13 mouse cellular contexts compared by ENCODE assay signal in genomic region chr9:100962903-100963427, GRCm38 (mm10).
DNase-seq lines count a peak whose midpoint lies in the region; ATAC-seq and TF ChIP-seq lines count a peak whose summit lies in the region.
"Had no signal": no experiment of that assay in that cellular context is flagged by ENCODE, and none has a peak within 500 bp of the region (broad histone marks: within the 10 kb centered on the region; RNA-seq: fewer than 3 reads in every experiment).

No protein-coding gene starts in this region.

- TF ChIP-seq EP300 in liver, embryonic 14.5 days (IDR thresholded peaks at IDR 0.05; ENCODE audit: low read depth): no peak

- H3K4me1 ChIP-seq in forebrain, embryonic 11.5 days (replicated peaks; ENCODE audit: control insufficient read depth, insufficient read depth, low read length): no peaks in the 10 kb centered on the region
- H3K4me1 ChIP-seq in forebrain, postnatal 0 days (ENCODE audit: insufficient read depth): no peaks in the 10 kb centered on the region
- peaks cover 90% of the 10 kb centered on the region for H3K4me1 ChIP-seq in E14TG2a.4 (replicated peaks; ENCODE audit: low read depth, low read length)
- H3K4me1 ChIP-seq in liver, embryonic 14.5 days (replicated peaks; ENCODE audit: control insufficient read depth in 2 of 2, insufficient read depth in 2 of 2, low read length in 1 of 2): peaks cover 3 to 17% of the 10 kb centered on the region in 2 experiments; a peak in 3 of 4 replicates
- no peaks in the 10 kb centered on the region for H3K4me1 ChIP-seq in lung, adult 2 months (ENCODE audit: control insufficient read depth, insufficient read depth, low read length)
- H3K4me1 ChIP-seq: embryonic facial prominence, embryonic 15.5 days; heart, embryonic 10.5 days had no signal

- ATAC-seq in forebrain, embryonic 11.5 days (replicated peaks; ENCODE audit: low FRiP score): peak; percentile 80
- no peak for ATAC-seq in forebrain, postnatal 0 days
- peak; percentile 96 for ATAC-seq in liver, embryonic 14.5 days (ENCODE audit: insufficient read depth)

- H3K27me3 ChIP-seq in forebrain, embryonic 11.5 days (ENCODE audit: control insufficient read depth, insufficient read depth, low read length): no peaks in the 10 kb centered on the region
- no peaks in the 10 kb centered on the region for H3K27me3 ChIP-seq in forebrain, postnatal 0 days (ENCODE audit: insufficient read depth, low read length)
- no peaks in the 10 kb centered on the region for H3K27me3 ChIP-seq in E14TG2a.4 (ENCODE audit: insufficient read depth, low read length)
- no peaks in the 10 kb centered on the region for H3K27me3 ChIP-seq in liver, embryonic 14.5 days (ENCODE audit: control insufficient read depth, insufficient read depth, low read length)
- H3K27me3 ChIP-seq: embryonic facial prominence, embryonic 15.5 days had no signal

- H3K4me2 ChIP-seq in forebrain, embryonic 11.5 days (ENCODE audit: low read depth, low read length, severe bottlenecking): no peak overlapping the region
- no peak overlapping the region for H3K4me2 ChIP-seq in forebrain, postnatal 0 days (ENCODE audit: low read depth)
- H3K4me2 ChIP-seq in liver, embryonic 14.5 days (ENCODE audit: low read depth): no peak overlapping the region
- H3K4me2 ChIP-seq: embryonic facial prominence, embryonic 15.5 days had no signal

- intact Hi-C loops in left cerebral cortex, postnatal 4 days (cut with DNase I): no loop called here

- no peak overlapping the region for H3K9ac ChIP-seq in forebrain, embryonic 11.5 days (ENCODE audit: low read length)
- no peak overlapping the region for H3K9ac ChIP-seq in forebrain, postnatal 0 days
- no peak overlapping the region for H3K9ac ChIP-seq in liver, embryonic 14.5 days (replicated peaks)
- H3K9ac ChIP-seq: embryonic facial prominence, embryonic 15.5 days had no signal

- no peak for TF ChIP-seq POLR2A in lung, adult 2 months (IDR thresholded peaks at IDR 0.05; ENCODE audit: borderline replicate concordance, extremely low read depth, low read depth, low read length)

- TF ChIP-seq CTCF in forebrain, postnatal 0 days (IDR thresholded peaks at IDR 0.05; ENCODE audit: low read depth): no peak
- TF ChIP-seq CTCF in E14TG2a.4 (conservative IDR thresholded peaks at IDR 0.05; ENCODE audit: low read length): no peak
- TF ChIP-seq CTCF in liver, embryonic 14.5 days (IDR thresholded peaks at IDR 0.05; ENCODE audit: low read depth): no peak
- no peak for TF ChIP-seq CTCF in lung, adult 2 months (IDR thresholded peaks at IDR 0.05; ENCODE audit: insufficient read depth, low read length)

- H3K4me3 ChIP-seq in forebrain, embryonic 11.5 days (ENCODE audit: low read depth, low read length): no peak overlapping the region
- no peak overlapping the region for H3K4me3 ChIP-seq in forebrain, postnatal 0 days (ENCODE audit: low read depth, low read length)
- H3K4me3 ChIP-seq in E14TG2a.4 (replicated peaks; ENCODE audit: low read length): peak overlapping the region; percentile 48; the same call in 1 of the 2 replicates
- no peak overlapping the region for H3K4me3 ChIP-seq in liver, embryonic 14.5 days (ENCODE audit: insufficient read depth in 1 of 2, low read depth in 2 of 2, low read length in 2 of 2)
- no peak overlapping the region for H3K4me3 ChIP-seq in lung, adult 2 months (replicated peaks; ENCODE audit: extremely low read depth, low read depth, low read length)
- H3K4me3 ChIP-seq: embryonic facial prominence, embryonic 15.5 days; heart, embryonic 10.5 days had no signal

- 57% methylated on average over 5 of the region's 5 CpGs for WGBS in forebrain, embryonic 11.5 days
- WGBS in forebrain, postnatal 0 days: 41% methylated on average over 5 of the region's 5 CpGs
- WGBS in liver, embryonic 14.5 days (ENCODE audit: insufficient replicate concordance): 47% methylated on average over 5 of the region's 5 CpGs
- WGBS in lung, adult 2 months: 76% methylated on average over 5 of the region's 5 CpGs

- no peaks in the 10 kb centered on the region for H3K9me3 ChIP-seq in forebrain, embryonic 11.5 days (ENCODE audit: control insufficient read depth, low read length)
- H3K9me3 ChIP-seq in forebrain, postnatal 0 days (ENCODE audit: low read length): no peaks in the 10 kb centered on the region
- H3K9me3 ChIP-seq in E14TG2a.4 (ENCODE audit: low read length): no peaks in the 10 kb centered on the region
- no peaks in the 10 kb centered on the region for H3K9me3 ChIP-seq in liver, embryonic 14.5 days (ENCODE audit: control insufficient read depth, low read length)
- H3K9me3 ChIP-seq: embryonic facial prominence, embryonic 15.5 days; heart, embryonic 10.5 days had no signal

- no peak overlapping the region for H3K27ac ChIP-seq in forebrain, embryonic 11.5 days (ENCODE audit: low read depth, low read length)
- no peak overlapping the region for H3K27ac ChIP-seq in forebrain, postnatal 0 days (ENCODE audit: low read depth, low read length)
- no peak overlapping the region for H3K27ac ChIP-seq in liver, embryonic 14.5 days
- H3K27ac ChIP-seq: embryonic facial prominence, embryonic 15.5 days; heart, embryonic 10.5 days had no signal

- H3K36me3 ChIP-seq in forebrain, embryonic 11.5 days (ENCODE audit: control insufficient read depth, insufficient read depth, low read length): no peaks in the 10 kb centered on the region
- H3K36me3 ChIP-seq in forebrain, postnatal 0 days (ENCODE audit: insufficient read depth): peaks cover 6% of the 10 kb centered on the region; the same call in 1 of the 2 replicates
- H3K36me3 ChIP-seq in E14TG2a.4 (ENCODE audit: insufficient read depth, low read length): peaks cover 84% of the 10 kb centered on the region
- no peaks in the 10 kb centered on the region for H3K36me3 ChIP-seq in liver, embryonic 14.5 days (replicated peaks; ENCODE audit: control insufficient read depth, insufficient read depth, low read depth)

- no peak for DNase-seq in forebrain, embryonic 11.5 days (ENCODE audit: low spot score)
- no peak for DNase-seq in forebrain, postnatal 0 days
- DNase-seq in c-Kit-positive CD71-positive TER-119-positive erythroid progenitor cells, embryonic 14.5 days (ENCODE audit: low spot score): peak; percentile 75
- DNase-seq in liver, embryonic 14.5 days (ENCODE audit: low read depth in 3 of 3, low spot score in 3 of 3): peak; percentile 43 to 59 (median 49)
- DNase-seq in lung, adult 2 months: no peak
- no peak for DNase-seq in left cerebral cortex, postnatal 4 days
- no peak for DNase-seq in kidney, postnatal 36 days
- DNase-seq: cerebellum, postnatal 14 days; heart, postnatal 4 days; kidney, adult 18-20 months had no signal

Comparison
In these comparisons a context has a peak if more than half of its experiments do, and no peak if none do; other contexts are left out.
1. DNase-seq: peak in c-Kit-positive CD71-positive TER-119-positive erythroid progenitor cells, embryonic 14.5 days (single experiment) and liver, embryonic 14.5 days (3 of 3); none in forebrain, embryonic 11.5 days (single experiment), forebrain, postnatal 0 days (single experiment), lung, adult 2 months (single experiment), left cerebral cortex, postnatal 4 days (single experiment) and kidney, postnatal 36 days (0 of 2).